Mouse (Mus musculus) gastrocnemius, adult 8-10 months (tissue): ENCODE data around the gene Tomm20l. TPM values are rescaled to one million over a fixed set of nuclear protein-coding genes. Genes with fewer than 3 reads are reported as not detected.
"Not testable (repeated sequence)": the region's sequence is repeated elsewhere in the genome, so short reads cannot be mapped to it uniquely, and the experiment has no call there.

ENCODE experiments used
- DNase-seq, 2 experiments: peaks; one replicate each; pipeline ENCODE4 v3.0.0; 2022; ENCODE audit warnings: low spot score in 2 of 2
- total RNA-seq, 4 experiments: library from RNA; stranded (reverse); gene quantifications; 2 replicates each; pipeline ENCODE4 v1.2.4; 2022

The Tomm20l gene
- not detected for total RNA-seq

DNA sequence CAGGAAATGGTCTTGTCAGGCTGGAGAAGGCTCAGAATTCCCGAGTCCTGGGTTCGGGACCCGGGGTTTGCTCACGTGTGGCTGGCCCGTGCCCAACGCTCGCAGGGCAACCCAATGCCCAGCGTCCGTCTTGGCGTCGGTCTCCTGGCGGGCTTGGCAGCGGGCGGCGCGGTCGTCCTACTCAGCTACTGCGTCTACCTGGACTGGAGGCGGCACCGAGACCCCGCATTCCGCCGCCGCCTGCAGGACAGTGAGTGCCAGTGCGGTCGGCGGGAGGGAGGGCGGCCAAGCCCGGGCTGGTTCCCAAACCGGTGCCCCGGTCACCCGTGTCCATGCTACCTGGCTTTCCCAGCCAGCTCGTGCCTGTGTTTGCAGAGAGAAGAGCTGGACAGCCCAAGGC, at the start of gene Tomm20l:
Gene Tomm20l (plus strand): TSS at position 98 of the 400 bp plus-strand sequence.
- DNase-seq = no peak

- DNase-seq = no peak
Observed at GRCm38 (mm10) chr12:71069846-71070245, 41.4 kb upstream of the Tomm20l start.

DNA sequence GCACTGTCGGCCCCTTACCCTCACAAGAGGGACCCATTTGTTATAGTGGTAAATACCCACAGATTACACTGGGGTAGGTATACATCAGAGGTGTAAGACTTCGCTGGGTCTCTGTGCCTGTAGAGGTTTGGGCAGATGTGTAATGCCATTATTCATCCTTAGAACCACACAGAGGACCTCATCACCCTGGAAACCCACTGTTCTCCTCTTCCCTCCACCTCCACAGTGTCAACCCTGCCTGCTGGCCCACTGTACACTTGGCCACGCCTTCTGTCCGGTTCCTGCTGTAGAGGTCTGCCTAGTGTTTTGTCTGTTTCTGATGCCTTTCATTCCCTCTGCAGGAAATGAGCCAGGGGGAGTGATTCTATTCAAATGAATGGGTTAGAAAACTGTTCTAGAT, 39.2 kb upstream of the Tomm20l start:
- DNase-seq = no peak

- no peak for DNase-seq
Observed at GRCm38 (mm10) chr12:71073113-71073730, 38.0 kb upstream of the Tomm20l start.

DNA sequence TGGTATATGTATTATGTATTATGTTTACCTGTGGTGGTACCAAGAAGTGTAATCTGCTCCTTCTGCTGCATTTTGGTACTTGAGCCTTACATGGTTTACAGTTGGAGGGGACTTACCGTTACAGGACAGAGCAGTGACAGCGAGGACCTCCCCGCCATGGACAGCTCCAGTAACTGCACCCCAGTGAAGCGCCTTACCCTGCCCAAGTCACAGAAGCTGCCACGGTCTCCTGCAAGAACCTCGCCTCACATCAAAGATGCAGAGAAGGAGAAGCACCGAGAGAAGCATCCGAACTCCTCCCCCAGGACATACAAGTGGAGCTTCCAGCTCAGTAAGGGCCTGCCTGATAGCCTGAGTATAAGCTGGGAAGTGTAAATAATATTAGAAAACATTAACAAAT, 24.9 kb upstream of the Tomm20l start:
- DNase-seq = no peak

- DNase-seq = not testable (repeated sequence)
Observed at GRCm38 (mm10) chr12:71104275-71104674, 7.0 kb upstream of the Tomm20l start.

- no peak for DNase-seq
Observed at GRCm38 (mm10) chr12:71107216-71107771, 3.9 kb upstream of the Tomm20l start.

- DNase-seq = no peak
Observed at GRCm38 (mm10) chr12:71113074-71113473, 1.8 kb downstream of the Tomm20l start.

- no peak for DNase-seq
Observed at GRCm38 (mm10) chr12:71113675-71114288, 2.6 kb downstream of the Tomm20l start.

- no peak for DNase-seq
Observed at GRCm38 (mm10) chr12:71116411-71116810, 5.2 kb downstream of the Tomm20l start.

- DNase-seq = no peak
Observed at GRCm38 (mm10) chr12:71122731-71123130, 11.5 kb downstream of the Tomm20l start.

DNA sequence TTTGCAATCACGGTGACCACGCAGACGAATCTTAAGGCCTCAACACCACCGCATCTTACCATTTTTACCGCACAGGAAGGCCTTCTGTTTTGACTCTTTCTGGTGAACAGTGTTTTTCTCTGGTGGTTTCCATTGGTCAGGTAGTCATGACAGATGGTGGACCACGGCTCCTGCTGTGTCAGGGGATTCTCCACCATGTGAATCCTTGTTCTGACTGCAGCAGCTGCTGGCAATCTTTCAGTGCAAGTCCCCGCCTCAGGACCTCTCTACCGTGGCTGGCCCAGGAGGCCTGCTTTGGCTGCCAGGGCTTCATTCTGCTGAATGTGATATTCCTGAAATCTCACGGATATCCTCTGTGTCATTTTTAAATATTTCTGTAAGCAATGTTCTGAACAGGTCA, 12.1 kb downstream of the Tomm20l start:
- DNase-seq = no peak

DNA sequence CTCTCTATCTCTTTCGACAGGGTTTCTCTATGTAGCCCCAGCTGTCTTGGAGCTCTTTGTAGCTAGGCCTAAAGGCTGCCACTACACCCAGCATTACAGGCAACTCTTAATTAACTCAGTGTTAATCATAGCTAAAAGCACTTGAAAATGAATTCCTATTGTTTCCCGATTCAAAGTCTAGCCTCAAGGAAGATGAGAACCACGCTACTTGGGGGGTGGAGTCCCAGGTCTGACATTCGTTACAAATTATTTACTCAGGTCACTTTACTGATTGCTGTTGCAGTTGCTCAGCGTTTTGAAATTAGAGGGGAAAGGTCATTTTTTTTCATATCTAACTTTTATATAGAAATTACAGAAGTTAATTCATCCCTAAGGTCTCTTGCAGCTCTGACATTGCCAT, 24.4 kb downstream of the Tomm20l start:
- no peak for DNase-seq

DNA sequence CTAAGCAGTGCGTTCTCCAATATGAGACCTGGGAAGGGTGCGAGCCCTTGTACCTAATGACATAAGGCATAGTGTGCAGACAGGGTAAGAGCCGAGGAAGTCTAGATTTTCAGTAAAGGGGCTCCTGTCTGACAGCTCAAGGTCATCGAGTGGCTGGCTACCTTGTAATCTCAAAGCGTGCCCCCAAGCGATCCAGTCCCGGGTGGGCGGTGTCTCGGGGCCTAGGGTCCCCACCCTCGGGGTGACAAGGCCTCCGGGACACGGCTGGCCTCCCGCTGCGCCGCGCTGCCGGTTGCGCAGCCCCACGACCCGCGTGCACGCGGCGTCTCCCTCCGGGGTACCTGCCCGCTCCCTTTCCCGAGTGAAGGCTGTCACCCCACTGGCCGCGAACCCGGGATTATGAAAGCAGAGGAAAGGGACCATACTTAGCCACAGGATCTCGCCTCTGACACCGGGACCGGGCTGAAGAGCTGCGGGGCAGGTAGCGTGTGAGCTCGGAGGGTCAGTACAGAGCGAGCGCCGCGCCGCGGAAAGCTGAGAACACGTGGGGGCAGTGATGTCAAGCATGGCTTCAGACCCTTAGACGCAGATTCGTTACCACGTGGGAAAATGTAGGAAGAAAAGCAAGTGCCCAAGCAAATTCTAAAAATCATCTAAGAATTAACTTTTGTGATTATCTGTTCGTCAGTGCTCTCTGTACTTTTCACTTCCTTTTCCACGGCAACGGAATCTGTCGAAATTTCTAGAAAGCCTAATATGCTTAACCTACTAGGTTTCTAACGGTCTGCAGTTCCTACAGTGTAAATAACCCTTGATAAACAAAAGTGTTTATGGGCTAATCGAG, 25.1 kb downstream of the Tomm20l start, which contains the start of the genes Timm9 and 2700049A03Rik:
Gene Timm9 (minus strand): TSS at position 555 of the 844 bp plus-strand sequence.
Gene 2700049A03Rik (plus strand): TSS at position 719 of the 844 bp plus-strand sequence.
- peak; percentile 63 to 68 for DNase-seq

DNA sequence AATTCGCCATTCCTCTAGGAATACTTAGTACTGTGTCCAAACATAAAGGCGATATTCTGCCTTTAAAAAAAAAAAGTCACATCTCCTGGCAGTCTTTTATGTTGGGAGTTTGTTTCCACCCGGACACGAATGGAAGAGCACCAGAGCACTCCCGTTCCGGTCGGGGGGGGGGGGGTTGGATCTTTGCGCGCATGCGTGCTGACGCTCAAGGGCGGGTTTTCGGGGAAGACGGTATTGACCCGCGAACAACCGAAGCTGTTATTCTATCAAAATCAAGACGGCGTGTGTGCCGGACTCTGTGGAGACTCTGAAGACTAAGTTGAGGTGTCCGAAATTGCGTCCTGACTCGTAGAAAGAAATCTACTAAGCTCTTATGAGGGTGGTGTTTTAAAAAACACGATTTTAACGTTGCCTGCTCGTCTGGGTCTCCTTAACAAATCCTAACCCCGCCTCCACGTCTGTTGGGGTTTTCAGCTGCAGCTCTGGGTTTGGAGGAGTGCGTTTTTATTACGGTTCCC, 25.8 kb downstream of the Tomm20l start:
- DNase-seq = peak; percentile 49 to 61

DNA sequence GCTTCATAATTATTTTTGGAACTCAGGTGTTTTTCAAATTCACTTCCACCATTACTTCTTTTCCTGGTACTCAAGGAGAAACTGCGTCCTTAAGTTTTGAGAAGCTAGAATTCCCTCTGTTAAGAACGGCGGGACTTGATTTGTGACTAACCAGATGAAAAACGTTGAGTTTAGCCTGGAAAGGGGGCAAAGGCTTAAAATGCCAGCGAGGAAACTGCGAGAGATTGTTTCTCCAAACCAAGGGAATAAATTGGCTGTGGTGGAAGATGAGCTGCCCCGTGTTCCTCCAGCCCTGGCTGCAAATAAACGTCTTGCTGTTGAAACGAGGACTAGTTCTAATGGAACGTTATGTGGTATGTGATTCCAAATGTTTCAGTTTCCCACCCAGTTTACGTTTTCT, 26.5 kb downstream of the Tomm20l start:
- no peak for DNase-seq

GRCm38 (mm10) chr12:71139258-71139828, 28.1 kb downstream of the Tomm20l start:
- DNase-seq = no peak

GRCm38 (mm10) chr12:71141189-71141588, 30.0 kb downstream of the Tomm20l start:
- DNase-seq = no peak

- DNase-seq = no peak
Observed at GRCm38 (mm10) chr12:71147641-71148040, 36.4 kb downstream of the Tomm20l start.

DNA sequence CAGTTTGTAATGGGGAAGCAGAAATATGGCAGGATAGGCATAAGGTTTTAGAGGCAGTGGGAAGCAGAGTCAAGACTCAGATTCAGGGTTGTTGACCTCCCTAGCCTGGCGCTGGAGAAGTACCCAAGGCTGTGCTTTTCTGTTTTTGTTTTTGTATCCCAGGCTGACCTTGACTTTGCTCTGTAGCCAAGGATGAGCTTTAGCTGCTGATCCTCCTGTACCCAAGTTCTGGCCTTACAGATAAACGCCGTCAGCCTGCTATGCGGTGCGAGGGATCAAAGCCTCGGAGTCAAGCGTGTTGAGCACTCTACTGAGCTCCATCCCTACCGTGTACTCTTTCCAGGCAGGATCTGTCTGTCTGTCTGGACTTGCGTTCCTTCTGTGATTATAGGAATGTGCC, 37.6 kb downstream of the Tomm20l start:
- no peak for DNase-seq

DNA sequence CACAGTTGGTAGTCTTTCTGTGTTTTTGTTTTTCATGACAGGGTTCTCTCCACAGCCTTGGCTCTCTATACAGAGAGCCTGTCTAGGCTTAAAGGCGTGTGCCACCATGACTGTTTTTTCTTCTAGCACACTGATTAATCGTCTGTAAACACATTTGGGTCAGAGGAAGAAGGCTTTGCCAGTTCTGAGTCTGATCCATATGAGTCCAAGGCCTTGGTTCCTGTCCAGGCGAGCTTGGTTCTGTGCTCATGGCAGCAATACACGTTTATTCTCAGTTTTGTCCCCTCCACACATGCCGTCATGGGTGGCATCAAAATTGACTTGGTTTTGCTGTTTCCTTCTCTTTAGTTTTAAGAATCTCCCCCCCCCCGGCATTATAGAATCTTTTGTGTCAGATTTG, 38.2 kb downstream of the Tomm20l start:
- DNase-seq = no peak
